Mouse (Mus musculus): ENCODE measurements around the gene Psmf1.

Psmf1 gene

DNA sequence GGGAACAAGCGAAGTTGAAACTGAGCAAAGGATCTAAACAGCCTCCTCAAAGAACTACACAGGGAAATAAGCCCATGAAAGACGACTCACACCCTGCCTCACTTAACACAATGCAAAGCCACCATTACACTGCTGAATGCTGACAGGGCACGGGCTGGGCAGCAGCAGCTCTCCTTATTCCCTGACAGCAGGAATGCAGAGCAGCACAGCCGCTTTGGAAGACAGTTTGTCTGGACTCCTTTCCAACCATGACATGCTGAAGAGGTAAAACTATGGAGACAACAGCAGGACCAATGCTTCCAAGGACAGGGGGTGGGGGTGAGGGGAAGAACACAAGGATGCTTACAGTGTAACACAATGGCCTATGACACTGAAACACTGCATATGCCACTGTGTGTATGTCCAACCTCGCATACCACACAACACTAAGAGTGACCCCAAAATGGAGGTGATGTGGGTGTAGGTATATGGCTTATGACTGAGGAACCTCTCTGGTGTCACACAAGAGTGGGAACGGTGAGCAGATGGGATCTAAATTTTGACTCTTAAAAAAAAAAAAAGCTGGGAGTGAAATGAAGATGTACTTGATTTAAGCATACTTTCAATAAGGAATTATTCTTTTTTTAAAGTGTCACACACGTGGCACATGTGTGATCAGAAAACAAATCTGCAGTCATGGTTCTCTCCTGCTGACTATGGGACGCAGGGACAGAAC lies 10.7 kb downstream of the Psmf1 start:
- no peak for DNase-seq

- no peak for DNase-seq
Measured at GRCm38 (mm10) chr2:151724094-151724493, 19.9 kb downstream of the Psmf1 start.

DNA sequence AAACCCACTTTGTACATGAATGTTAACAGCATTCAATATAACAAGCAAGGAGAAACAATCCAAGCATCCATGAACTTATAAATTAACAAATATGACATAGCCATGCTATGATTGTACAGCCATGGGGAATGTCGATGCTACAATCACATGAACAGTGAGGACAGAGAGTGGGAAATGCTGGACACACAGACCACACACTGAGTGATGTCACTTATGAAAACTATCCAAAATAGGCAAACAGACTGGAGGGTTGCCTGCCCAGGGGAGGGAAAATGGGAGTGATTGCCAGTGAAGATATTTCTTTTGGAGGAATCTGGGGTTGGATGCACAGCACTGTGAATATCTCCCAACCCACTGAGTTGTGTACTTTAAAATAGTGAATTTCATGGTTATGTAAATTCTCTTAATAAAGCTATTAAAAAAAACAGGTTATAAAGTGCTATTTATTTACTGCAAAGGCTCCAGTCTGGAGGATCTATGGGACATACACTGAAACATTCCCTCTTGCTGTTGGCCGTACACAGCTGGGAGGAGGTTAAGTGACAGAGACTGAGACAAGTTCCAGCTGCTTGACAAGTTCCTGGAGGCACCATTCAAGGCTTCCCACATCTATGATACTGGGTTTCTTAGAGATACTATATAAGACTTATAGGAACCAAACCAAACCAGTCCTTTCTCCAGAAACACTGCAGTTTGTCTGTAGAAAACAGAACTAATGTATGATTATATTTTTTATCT lies 27.5 kb downstream of the Psmf1 start:
- DNase-seq: no peak

GRCm38 (mm10) chr2:151715526-151715925 lies 28.5 kb downstream of the Psmf1 start:
- no peak for DNase-seq

- peak in 1 of 2 experiments; percentile 12 for DNase-seq
Measured at GRCm38 (mm10) chr2:151712647-151713046, 31.3 kb downstream of the Psmf1 start.

DNA sequence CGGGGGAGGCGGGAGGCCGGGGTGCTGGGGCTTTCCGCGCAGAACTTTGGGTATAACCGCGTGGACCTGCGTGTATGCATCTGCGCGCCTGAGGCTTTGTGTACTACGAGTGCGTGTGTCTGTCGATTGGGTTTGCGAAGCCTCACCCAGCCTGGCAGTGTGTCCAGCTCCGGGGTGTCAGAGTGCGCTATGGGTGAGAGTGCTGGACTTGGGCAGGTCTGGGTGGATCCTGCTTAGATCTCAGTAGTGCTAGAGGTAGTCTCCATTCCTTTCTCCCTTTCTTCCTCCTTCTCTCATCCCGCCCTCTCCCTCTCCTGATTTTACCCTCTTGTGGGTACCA lies 41.2 kb downstream of the Psmf1 start:
- DNase-seq: no peak

GRCm38 (mm10) chr2:151702146-151702850 lies 41.7 kb downstream of the Psmf1 start:
- peak; percentile 15 for DNase-seq

DNA sequence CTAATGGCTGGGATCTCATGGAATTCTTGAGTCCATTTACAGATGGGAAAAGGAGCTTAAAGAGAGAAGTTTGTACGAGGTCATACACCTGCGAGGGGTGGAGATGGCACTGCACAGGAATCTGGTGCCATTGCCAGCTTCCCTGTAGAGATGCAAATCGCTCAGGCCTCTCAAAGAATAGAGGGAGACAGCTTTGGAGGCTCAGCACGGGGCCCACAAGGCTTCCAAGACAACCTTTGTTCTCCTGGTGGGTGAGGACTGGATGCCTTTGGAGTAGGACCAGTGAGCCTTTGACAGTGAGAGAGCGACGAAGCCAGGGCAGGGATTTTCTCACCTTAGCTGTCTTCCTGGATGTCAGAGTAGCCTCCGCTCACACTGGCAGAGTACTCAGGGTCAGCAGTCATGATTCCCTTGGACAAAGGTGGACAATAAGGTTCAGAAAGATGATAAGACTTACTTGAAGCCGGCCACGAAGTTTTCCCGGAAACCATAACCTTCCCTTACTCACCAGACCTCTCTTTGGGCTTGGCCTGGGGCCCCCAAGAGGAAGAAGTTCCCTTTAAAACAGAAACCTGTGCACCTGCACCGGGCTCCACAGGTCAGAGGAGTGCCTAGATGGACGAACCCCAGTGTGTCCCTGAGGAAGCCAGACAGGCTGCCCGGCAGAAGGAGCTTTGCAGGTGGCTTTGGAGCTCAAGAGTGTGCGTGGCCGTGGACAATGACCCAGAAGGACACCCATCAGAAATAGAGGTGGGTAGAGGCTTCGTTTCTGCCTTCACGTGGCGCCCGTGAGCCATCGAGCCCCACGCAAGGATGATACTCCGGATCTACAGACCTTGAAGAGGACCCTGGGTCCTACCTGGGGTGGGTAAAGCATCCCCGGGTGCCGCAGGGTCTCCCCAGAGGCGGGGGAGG lies 42.5 kb downstream of the Psmf1 start, which contains the start of gene Tmem74b:
TSS of gene Tmem74b (plus strand) at position 778 of the 915 bp plus-strand sequence.
- DNase-seq: no peak

GRCm38 (mm10) chr2:151682976-151683375 lies 61.0 kb downstream of the Psmf1 start:
- DNase-seq: no peak

DNA sequence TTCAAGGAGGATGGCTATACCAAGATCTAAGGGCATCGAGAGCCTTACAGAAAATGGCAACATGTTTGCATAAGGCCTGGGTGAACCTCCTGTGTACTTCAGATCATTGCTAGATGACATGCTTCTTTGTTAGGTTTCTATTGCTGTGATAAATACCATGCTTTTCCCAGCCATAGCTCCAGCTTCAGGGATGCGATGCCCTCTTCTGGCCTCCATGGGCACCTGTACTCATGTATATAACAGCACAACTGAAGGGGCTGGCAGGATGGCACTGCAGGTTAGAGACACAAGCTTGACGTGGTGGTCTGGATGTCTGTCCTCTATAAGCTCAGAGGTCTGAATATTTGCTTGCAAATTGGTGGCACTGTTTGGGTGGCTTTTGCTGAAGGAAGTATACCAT lies 61.6 kb downstream of the Psmf1 start:
- DNase-seq: peak in 1 of 2 experiments; percentile 24

- DNase-seq: no peak
Measured at GRCm38 (mm10) chr2:151676234-151676633, 67.8 kb downstream of the Psmf1 start.

DNA sequence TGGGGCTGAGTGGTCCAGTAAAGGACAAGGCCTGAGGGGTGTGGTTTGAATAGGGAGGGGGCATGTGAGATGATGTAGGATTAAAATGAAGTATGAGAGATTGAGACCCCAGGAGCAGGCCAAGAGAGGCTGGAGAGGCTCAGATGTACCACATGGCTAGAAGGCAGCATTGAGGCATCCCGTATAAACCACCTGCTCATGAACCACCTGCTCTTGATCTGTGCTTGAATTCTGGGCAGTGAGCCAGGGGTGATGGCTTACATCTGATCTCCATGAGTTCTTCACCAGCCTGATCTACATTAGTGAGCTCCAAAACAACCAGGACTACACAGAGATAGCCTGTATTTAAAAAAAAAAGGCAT lies 73.0 kb downstream of the Psmf1 start:
- DNase-seq: no peak

DNA sequence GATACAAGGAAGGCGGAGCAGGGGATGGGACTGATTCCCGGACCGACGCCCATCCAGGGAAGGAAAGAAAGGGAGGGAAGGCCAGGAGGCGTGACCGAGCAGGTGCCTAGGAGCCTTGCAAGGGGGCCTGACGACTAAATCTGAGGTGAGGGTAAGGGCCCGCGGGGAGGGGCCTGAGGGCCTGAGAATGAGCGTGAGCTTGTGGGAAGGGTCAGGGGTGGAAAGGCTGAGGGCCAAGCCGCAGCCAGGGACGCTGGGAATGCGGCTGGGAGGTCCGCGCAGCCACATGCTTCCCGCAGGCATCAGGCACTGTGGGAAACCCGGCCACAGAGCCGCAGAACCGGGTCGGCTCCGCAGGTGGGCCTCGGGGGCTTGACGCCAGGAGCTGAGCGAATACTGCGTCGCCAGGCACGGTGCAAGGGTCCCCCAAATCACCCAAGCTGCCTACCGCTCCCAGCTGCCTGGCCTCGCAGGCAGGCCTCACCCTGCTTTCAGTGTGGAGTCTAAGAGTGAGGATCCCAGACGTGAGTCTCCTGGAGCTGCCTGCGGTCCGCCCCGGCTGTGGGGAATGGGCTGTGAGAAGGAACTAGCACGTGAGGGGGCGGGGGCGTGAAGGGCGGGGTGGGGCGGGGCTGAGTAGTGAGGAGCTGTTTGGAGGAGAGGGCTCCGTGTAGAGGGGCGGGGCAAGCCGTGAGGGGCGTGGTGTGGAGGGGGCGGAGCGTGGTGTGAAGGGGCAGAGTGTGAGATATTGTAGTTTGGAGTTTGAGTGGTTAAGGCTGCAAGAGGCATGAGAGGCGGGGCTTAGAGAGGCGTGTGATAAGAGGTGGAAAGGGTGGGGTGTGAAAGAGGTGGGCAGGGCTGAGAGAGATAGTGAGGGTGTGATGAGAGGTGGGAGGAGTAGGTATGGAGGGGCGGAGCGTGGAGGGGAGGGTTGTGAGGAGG lies 73.7 kb downstream of the Psmf1 start:
- DNase-seq: peak in 1 of 2 experiments; percentile 10

DNA sequence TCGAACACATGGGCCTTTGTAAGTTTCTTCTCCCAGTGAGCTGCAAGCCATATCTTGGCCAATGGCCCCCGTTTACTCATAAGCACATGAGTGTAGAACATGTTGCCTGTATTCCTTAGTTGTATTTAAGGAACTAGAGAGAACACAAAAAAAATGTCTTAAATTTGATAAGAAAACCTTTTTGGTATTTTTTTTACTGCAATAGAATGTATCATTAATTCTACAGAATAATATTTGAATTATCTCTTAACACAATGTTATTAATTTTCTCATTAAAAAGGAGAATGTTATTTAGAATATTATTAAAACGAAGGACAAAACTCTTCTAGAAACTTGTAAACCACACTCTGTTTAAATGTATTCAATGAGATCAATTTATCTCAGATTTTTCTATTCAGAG lies 75.6 kb downstream of the Psmf1 start, which contains the start of gene Rad21l:
TSS of gene Rad21l (minus strand) at position 101 of the 400 bp plus-strand sequence.
- no peak for DNase-seq

All from thymus, postnatal 36 days (tissue).